Mouse (Mus musculus): Measurements from ENCODE around the gene Flot1.

DNA sequence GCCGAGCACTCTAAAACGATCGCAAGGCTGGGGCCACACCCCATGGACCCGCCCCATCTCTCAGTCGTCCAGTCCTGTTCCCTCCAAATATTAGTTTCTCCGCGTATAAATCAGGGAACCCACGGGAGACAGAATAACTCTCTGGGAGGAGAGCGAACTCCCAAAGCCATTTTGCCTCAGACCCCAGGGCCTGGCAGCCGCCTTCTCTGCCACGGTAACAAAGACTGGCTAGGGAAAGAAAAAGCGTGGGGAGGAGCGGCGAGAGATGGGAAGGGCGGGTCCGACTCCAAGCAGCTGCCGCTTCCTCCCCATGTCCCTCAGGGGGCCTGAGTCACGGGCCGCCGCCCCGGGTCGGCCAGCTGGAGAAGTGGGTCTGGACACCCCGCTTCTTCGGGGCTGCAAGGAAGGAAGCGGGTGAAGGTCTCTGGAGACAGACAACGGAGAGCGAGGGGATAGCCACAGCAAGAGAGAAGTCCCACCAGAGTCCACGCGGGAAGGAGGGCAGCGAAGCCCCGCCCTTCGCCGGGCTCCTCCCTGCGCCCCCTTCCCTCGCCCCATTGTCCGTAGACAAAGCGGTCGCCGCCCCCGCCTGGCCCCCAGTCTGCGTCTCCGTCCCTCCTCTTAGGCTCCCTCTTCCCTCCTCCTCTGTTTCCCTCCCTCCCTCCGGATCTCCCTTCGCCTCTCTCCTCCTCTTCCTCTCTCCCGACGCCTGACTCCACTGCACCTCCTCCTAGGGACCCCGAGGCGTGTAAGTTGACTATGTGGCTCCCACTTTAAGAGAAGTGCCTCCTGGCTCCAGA, 42.7 kb downstream of the Flot1 start, which contains the start of gene Ppp1r18:
- TF ChIP-seq POLR2A (IDR thresholded peaks at IDR 0.05; ENCODE audit: borderline replicate concordance, insufficient read depth, low read length), result no peak
- TF ChIP-seq CTCF (IDR thresholded peaks at IDR 0.05; ENCODE audit: borderline replicate concordance, insufficient read depth, low read depth, low read length), result no peak
